Mouse (Mus musculus) naive thymus-derived CD4-positive, alpha-beta T cell, adult 2 months (primary cell): ENCODE data around the gene Tor4a.

Source experiments
- DNase-seq: peaks from one replicate; pipeline ENCODE4 v3.0.0-alpha.2; 2011; ENCODE audit warnings: low read depth

The Tor4a gene

DNA sequence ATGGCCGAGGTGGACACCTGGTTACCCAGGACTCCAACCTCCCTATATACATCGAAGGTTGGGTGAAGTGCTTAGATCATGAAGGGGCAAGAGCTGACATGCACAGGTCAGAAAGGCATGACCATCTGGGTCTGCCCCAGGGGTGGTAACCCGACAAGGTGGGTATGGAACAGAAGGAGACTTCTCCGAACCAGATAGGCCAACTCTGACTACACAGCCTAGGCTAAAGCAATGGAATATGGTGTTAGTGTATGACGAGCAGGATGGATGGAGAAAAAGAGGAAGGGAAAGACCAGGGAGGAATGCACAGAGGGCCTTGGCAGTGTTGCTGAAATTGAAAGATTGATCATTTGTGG lies 10.1 kb downstream of the Tor4a start:
- DNase-seq: no peak

DNA sequence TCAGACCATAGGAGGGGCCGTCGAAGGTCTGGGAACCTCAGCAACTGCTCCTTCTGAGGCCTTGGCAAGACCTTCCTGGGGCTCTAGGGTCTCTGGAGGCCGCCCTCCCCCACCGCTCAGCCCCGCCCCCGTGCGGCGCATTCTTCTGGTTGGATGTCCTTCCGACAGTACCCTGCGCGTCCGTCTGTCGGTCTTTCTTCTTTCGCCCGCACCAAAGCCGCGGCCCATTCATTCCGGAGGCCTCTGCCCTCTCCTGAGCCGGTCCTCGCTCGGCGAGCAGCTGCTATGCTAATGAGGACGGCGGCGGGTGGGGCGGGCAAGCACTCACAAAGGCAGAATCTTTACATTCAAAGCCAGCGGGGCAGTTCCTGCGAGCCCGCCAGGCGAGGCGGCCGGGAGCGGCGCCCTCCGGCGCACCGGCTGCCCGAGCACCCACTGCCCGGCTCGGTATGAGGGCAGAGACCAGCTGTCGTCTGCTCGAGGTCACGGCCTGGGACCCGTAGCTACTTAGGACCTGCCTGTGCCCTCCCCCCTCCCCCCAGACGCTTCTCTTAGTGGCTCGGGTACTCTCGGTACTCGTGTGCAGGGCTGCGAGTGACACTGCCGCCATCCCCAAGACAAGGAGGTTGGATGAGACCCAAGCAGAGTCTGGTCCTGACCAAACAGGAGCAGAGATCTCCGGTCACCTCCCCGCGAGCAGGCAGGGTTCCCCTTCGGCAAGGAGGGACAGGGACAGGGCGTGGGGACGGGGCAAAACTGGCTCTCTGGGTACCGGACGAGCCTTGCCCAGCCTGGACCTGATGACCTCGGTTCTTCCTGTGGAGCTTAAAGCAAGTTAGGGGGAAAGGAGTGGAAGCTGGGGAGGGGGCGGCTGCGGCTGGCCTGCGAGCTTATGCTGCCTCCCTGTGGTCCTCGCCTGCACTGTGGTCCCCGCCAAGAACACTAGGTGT lies 10.8 kb downstream of the Tor4a start:
- DNase-seq: peak; percentile 66

DNA sequence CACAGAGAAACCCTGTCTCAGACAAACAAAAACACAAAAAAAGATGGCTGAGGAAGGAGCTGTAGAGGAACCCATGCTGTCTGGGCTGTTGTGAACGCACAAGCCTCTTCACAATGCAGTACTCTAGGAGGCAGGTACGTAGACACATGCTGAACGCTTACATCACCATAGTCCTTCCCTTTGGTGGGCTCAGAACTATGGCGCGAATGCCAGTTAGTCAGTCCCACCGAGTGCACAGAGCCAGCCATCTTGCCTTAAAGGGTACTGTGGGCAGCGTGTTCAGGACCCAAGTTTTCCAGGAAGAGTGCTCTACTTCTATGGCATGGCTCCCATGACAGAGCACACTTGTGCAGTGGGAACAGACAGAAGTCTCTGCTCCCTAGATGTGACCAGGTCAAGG lies 12.2 kb downstream of the Tor4a start:
- no peak for DNase-seq

DNA sequence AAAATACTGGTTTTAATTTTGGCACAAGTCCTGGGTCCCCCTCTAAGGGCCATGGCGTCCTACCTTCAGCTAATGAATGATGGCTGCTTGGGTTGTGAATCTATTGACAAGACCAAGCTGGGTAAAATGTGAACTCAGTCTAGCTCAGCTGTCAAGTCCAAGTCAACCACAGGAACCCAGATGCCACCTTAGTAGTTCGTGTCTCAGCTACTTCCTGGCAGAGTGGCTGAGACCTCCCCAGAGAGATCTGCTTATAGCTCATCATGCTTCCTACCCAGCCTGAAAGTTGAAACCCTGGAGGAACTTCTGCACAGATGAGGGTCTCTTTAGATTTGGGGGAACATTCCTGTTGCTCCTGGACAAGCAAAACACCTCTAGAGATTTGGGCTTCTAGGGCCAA lies 13.3 kb downstream of the Tor4a start:
- peak; percentile 59 for DNase-seq

DNA sequence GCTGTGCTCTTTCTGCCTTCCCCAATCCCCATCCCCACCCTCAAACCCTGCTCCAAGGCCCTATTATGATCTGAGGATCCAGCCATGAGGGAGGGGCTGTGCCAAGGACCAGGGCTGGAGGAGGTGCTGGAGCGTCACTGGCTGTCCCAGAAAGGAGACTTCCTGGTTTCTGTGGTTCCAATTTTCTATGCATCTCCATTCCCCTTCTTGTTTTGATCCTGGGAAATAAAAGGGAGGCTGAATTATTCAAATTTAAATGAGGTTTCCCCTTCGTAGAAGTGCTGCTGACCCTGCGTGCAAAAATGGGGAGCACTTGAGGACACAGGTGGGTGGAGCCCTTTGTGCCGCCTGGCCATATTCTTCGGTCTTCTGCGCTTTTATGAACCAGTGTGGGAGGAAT lies 14.0 kb downstream of the Tor4a start:
- DNase-seq: no peak

DNA sequence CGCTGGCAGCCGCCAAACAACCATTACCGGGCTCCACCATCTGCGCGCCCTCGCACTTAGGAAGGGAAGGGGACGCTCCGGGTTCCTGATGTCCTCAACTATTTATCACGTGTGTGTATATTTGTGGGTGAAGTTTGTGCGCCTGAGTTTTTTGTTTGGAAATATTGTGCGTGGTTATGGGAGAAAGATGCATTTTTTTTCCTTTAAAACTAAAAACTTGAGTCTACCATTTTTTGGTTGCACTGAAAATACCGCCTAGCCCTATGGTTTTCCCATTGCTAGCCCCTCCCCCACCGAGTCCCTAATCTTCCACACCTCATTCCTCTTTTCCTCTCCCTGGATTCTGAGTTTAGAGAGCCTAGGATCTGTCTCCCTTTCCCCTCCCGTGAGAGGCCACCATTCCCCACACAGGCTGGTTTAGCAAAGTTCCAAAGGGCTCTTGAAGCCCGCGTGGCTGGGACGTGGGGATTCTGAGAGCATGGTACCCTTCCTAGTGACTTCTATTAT lies 14.7 kb downstream of the Tor4a start:
- DNase-seq: no peak

DNA sequence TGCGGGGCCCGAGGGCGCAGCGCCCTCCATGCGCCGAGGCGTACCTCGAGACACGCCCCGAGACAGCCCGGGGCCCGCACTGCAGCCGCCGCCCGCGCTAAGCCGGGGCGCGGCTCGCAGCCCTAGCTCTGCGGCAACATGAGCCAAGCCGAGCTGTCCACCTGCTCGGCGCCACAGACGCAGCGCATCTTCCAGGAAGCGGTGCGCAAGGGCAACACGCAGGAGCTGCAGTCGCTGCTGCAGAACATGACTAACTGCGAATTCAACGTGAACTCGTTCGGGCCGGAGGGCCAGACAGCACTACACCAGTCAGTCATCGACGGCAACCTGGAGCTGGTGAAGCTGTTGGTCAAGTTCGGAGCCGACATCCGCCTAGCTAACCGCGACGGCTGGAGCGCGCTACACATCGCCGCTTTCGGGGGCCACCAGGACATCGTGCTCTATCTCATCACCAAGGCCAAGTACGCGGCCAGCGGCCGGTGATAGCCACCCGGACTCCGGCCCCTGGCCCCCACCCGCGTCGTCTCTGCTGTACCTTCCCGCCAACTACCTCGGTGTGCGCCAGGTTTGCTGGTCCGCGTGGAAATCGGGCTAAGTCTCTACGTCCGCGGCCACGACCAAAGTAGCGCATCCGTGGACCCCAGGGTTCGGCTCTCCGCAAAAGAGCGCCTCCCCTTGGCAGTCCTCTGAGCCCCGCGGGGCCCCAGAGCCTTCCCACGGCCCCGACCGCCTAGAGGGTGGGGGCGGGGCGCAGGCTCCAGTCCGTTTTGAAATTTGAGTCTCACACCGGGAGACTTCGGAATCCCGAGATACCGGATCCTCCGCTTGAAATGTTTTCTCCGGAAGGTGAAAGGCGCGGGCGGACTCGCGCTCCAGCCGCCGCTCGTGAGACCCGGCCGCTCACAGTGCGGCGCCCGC lies 15.5 kb downstream of the Tor4a start:
- DNase-seq: peak; percentile 81

DNA sequence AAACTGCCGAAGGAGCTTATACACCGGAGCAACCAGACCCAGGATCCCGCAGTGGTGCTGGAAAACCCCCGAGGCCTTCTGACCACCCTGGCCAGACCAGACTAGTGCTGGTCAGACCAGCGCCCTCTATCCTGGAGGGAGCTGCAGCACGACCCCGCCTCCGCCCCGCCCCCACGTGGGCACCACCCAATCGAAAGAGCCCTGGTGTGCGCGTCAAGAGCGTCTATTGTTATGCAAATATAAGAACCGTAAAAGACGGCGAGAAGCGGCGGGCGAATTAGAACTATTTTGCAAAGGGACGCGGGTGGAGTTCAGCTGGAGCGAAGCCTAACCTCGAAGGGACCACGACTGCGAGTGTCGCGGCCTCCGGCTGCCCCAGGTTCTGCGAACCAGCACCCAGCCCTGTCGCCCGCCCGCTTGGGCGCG lies 16.2 kb downstream of the Tor4a start, which contains the start of gene Nrarp:
Gene Nrarp (plus strand): TSS at position 281 of the 426 bp plus-strand sequence.
- peak; percentile 88 for DNase-seq

DNA sequence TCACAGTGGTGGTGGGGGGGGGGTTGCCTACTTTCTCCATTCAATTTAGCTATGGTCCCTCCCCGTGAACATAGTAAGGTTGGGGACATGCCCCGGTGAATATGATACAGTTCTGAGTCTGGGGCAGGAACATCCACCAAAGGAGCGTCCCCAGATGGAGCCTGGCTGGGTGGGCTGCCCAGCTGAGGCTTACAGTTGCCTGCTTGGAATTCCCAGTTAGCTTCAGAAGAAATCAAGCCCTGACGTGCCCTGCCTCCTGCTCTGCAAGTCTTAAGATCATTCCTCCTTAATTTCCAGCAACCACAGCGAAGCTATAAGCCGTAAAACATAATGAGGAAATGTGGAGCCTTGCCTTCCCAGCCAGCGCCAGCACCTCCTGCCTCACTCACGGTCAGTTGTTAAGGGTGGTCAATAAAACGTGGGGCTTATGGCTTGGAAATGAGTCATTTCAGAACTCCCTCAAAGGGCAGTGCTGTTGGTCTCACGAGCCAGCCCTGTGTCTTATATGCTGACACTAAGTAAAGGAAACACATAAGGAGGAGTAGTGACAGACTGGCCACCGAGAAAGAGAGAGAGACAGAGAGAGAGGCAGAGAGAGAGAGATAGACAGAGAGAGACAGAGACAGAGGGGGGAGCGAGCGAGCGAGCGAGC lies 17.0 kb downstream of the Tor4a start:
- no peak for DNase-seq

DNA sequence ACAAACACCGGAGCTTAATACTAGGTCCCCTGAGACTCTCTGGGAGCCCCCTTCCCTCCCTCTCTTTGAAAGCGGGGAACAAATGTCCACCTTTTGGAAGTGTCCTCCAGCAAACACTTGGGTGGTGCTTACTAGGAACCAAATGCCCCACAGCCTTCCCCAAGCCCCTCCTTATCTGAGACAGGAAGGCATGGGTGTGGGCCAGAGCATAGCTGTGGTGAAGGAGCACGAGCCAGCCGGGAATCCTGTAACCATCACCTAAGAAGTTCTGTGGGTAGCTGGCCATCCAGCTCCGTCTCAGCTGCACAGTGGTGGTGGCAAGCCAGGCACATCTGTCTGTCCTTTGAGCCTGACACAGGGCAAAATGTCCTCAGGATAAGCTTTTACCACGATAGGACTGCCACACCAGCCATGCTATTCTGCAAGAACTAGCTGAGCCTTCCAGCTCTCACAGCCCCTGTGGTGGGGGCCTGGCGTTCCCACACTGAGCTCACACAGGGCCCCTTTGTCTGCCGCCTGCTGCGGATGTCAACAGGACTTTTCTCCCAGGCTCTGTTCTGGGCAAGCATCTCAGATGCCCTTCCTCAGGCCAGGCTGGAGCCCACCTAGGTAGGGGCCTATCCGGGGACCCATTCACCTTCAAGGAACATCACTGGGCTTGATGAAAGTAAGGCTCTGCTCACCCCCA lies 18.3 kb downstream of the Tor4a start:
- no peak for DNase-seq

DNA sequence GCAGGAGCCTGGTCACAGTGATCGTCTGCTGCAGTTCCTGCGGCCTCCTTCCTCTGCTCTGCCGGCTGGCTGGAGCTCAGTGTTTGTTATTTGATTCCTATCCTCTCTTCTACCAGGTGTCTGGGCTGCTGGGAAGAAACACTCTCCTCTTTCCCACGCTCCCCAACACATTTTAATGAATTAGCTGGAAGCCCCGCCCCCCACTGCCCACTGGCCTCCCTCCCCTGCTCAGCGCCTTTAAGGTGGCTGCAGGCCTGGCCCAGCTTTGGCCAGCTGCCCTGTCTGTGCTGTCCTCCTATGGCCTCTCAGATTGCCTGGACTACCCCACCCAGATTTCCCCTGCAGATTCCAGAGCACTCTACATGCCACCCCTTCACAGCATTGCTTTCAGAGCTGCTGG lies 19.0 kb downstream of the Tor4a start:
- DNase-seq: no peak

DNA sequence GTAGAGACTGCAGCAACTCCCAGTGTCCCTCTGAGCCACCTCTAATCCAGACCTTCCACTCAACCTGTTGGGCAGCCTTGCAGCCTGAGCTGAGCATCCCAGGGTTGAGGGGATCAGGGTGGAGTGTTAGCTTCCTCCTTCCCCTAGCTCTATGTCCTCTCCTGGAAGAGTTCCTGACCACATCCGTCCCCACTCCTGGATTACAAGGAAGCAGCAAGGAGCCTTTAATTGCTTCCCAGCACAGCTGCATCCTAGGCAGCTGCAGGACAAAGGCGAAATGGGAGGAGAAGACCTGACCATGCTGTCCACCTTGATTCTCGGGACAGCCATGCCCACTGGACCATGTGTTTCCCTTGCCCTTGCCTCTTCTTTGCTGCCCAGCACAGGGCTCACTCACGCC lies 19.6 kb downstream of the Tor4a start:
- DNase-seq: no peak

DNA sequence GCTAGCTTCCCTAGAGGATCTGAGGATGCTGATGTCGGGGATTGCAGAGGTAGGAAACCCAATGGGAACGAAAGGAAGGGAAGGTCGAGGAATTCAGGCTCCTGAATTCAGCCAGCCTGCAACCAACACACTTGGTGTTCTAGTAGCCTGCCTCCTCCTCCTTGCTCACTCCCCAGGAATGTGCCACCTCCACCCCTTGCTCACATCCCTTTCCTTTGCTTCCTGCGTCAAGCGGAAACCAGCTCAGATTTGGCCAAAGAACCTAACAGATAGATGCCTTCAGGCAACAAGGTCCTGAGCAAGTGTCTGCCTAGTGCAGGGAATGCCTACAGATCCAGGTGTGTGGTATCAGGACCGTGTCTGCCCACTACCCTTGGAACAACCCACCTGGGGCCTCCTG lies 20.1 kb downstream of the Tor4a start:
- no peak for DNase-seq

DNA sequence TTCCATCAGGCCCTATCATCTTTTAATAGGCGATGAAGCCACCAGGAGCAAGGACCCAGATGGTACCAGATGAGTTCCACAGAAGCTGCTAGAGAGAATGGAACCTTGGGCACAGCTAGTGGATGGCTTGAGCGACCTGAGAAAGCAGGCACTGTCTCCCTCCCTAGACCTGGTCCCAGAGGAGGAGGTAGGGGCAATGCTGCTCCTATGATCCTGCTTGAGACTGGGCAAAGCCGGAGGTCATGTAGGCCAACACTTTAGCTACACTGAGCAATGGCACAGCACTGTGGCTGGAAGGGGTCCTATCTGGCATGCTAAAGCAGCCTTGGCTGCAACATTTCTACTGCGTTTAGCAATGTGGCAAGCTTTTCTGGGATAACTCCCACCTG lies 21.0 kb downstream of the Tor4a start:
- no peak for DNase-seq

DNA sequence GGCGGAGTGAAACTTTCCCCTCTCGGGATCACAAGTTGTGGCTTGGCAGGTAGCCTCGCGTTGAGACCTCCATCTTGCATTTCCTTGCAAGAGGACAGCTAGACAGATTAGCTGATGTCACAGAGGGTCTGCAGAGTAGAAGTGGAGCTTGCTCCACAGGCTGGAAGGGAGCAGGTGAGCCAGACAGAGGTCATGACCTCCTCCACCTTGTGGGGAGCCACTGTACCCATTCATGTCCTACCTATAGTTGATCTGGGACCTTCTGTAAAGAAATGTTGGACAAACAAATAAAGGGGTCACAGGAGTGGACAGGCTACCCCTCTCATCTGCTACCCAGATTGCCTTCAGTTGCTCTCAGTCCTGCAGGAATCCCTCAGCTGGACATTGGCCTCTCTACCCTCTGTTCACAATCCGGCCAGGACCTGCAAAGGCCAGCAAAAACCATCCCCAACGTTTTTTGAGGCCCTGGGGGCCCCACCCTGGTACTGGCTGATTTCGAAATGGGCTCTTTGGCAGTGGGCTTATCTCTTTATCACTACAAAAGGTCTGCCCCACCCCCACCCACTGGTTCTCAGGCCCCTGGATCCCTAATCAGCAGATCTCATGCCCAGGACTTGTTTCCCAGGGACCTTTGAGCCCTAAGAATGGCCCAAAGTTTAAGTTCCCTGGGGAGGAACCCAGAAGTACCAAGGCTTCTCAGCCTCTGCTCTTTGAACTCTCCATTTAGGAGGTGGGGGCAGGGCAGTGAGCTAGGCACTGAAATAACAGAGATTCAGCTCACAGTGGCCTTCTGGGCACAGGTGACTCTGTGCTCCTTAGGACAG lies 21.6 kb downstream of the Tor4a start:
- DNase-seq: no peak

DNA sequence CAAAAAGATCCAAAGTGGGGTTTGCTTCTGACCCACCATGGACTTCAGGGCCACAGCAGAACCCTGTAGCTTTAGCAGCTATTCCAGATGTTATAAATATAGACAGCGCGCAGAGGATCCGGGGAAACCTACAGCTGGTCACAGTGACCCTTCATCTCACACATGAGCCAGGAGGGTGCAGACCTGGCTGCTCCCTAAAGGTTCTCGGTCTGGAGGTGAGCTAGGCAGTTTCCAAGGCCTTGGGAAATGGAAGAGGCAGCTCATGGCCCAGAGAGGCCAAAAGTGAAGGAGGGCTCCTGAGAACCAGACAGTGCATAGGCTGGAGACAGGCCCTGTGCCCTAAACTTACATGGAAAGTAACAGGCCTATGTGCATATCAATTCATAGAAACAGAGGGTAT lies 22.9 kb downstream of the Tor4a start:
- DNase-seq: no peak

DNA sequence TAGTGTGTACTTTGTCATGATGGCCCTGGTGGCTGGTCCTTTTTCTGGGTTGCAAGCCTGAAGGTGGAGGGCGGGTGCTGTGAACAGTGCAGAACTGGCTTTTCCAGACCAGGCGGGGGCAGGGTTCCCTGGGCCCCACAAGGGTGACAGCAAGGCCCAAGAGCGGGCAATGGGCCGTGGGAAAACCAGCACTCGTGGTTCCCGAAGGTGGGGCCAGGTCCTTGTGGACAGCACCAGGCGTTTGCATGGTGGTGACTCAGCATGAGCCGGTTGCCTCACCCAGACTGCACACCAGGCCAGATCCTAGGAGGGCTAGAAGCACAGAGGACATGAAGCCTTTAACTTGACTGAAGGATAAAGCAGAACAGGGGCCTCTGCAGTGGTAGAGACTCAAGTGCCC lies 24.1 kb downstream of the Tor4a start:
- DNase-seq: no peak

DNA sequence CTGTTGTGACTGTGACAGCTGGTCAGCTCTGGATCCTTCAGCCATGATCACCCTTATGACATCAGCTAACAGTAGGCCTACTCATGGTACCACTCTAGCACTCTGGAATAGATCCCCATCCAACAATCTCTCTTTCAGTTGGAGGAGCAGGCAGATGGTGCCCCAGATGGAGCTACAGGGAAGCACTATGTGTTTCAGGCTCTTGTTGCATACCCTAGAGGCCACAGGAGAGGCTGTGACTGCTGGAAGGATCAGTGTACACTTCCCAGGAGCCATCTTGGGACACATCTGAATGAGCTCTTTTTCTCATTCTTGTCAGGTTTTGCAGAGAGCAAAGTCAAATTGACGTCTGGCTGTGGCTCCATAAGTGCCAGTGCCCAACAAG lies 24.9 kb downstream of the Tor4a start:
- no peak for DNase-seq

DNA sequence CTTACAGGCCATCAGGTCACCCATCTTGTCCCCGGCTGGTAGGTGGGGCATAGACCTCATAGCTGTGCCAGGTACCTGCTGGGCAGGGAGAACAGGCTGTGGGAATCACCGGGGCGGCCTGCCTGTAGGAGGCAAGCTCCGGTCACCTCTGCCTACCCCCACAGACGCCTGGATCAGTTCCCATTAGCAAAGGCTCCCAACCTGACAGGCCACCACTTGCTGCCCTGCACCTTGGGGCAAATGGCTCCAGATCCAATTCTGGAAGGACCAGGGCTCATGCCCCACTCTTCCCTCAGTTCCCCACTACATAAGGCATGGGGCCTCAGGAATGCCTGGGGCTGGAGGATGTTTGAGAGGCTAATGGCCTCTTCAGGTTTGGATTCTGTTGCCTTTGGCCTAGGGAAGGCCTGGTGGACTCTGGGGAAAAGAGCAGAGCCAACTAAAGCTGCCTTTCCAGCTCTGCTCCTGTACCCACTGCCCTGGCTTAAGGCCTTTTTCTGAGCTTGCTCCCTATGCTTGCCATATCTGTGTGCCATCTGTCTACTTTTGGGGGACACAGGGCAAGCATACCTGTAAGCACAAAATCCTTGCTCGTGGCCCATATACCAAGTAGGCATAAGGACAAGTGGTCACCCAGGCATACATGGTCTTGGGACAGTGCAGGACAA lies 25.5 kb downstream of the Tor4a start:
- DNase-seq: no peak
